Mouse (Mus musculus) liver, adult (tissue): ENCODE measurements around the gene Cldn24.

Experiments
- GATA4 ChIP-seq: IDR thresholded peaks from 2 replicates; pipeline ENCODE4 v1.6.1; 2014; ENCODE audit warnings: mild to moderate bottlenecking, low read length; ENCODE audit not compliant: insufficient replicate concordance

The Cldn24 gene

GRCm38 (mm10) chr8:47820914-47821772 is 800 bp upstream of the Cldn24 start:
- TF ChIP-seq GATA4, result no peak

GRCm38 (mm10) chr8:47823777-47824176 is 1.8 kb downstream of the Cldn24 start:
- TF ChIP-seq GATA4, result no peak

GRCm38 (mm10) chr8:47824182-47824581 is 2.2 kb downstream of the Cldn24 start, which contains the start of gene Cldn22:
Cldn22 (plus strand) TSS chr8:47824482.
- no peak for TF ChIP-seq GATA4

GRCm38 (mm10) chr8:47825596-47825995 is 3.7 kb downstream of the Cldn24 start:
- no peak for TF ChIP-seq GATA4

- TF ChIP-seq GATA4, result no peak
Measured at GRCm38 (mm10) chr8:47826911-47827310, 5.0 kb downstream of the Cldn24 start.

GRCm38 (mm10) chr8:47832616-47833015 is 10.7 kb downstream of the Cldn24 start:
- no peak for TF ChIP-seq GATA4

GRCm38 (mm10) chr8:47833944-47834343 is 12.0 kb downstream of the Cldn24 start:
- no peak for TF ChIP-seq GATA4

- TF ChIP-seq GATA4, result no peak
Measured at GRCm38 (mm10) chr8:47843063-47843462, 21.1 kb downstream of the Cldn24 start.

- TF ChIP-seq GATA4, result no peak
Measured at GRCm38 (mm10) chr8:47843651-47844050, 21.7 kb downstream of the Cldn24 start.

GRCm38 (mm10) chr8:47845956-47846355 is 24.0 kb downstream of the Cldn24 start:
- TF ChIP-seq GATA4, result no peak

- TF ChIP-seq GATA4, result no peak
Measured at GRCm38 (mm10) chr8:47847161-47847560, 25.2 kb downstream of the Cldn24 start.

- no peak for TF ChIP-seq GATA4
Measured at GRCm38 (mm10) chr8:47847931-47848330, 26.0 kb downstream of the Cldn24 start.

- TF ChIP-seq GATA4, result no peak
Measured at GRCm38 (mm10) chr8:47849842-47850241, 27.9 kb downstream of the Cldn24 start.

- no peak for TF ChIP-seq GATA4
Measured at GRCm38 (mm10) chr8:47851824-47852502, 30.0 kb downstream of the Cldn24 start.

GRCm38 (mm10) chr8:47852737-47853136 is 30.8 kb downstream of the Cldn24 start:
- TF ChIP-seq GATA4, result no peak

- no peak for TF ChIP-seq GATA4
Measured at GRCm38 (mm10) chr8:47853356-47853755, 31.4 kb downstream of the Cldn24 start.
